Mouse (Mus musculus) layer of hippocampus, adult 9-10 months (tissue): Measurements from ENCODE around the gene Scgb1a1.
"Not testable (repeated sequence)": the region's sequence is repeated elsewhere in the genome, so short reads cannot be mapped to it uniquely, and the experiment has no call there.

Experiments
- DNase-seq: peaks from one replicate; pipeline ENCODE4 v3.0.0; 2022; ENCODE audit warnings: low spot score

The Scgb1a1 gene

GRCm38 (mm10) chr19:9100297-9101061 lies 12.7 kb upstream of the Scgb1a1 start:
- DNase-seq, result no peak

GRCm38 (mm10) chr19:9099751-9100150 lies 12.0 kb upstream of the Scgb1a1 start:
- DNase-seq, result no peak

- no peak for DNase-seq
Measured at GRCm38 (mm10) chr19:9097441-9097840, 9.7 kb upstream of the Scgb1a1 start.

- no peak for DNase-seq
Measured at GRCm38 (mm10) chr19:9095111-9095510, 7.4 kb upstream of the Scgb1a1 start.

- no peak for DNase-seq
Measured at GRCm38 (mm10) chr19:9090709-9091108, 3.0 kb upstream of the Scgb1a1 start.

- DNase-seq, result no peak
Measured at GRCm38 (mm10) chr19:9090191-9090590, 2.4 kb upstream of the Scgb1a1 start.

GRCm38 (mm10) chr19:9083892-9084291 lies 3.9 kb downstream of the Scgb1a1 start:
- not testable (repeated sequence) for DNase-seq

GRCm38 (mm10) chr19:9083010-9083355 lies 4.8 kb downstream of the Scgb1a1 start:
- no peak for DNase-seq

GRCm38 (mm10) chr19:9082191-9083009 lies 5.4 kb downstream of the Scgb1a1 start:
- DNase-seq, result peak; percentile 69

- DNase-seq, result no peak
Measured at GRCm38 (mm10) chr19:9081311-9082190, 6.2 kb downstream of the Scgb1a1 start.

- DNase-seq, result no peak
Measured at GRCm38 (mm10) chr19:9079916-9080315, 7.8 kb downstream of the Scgb1a1 start.

- no peak for DNase-seq
Measured at GRCm38 (mm10) chr19:9076982-9077660, 10.6 kb downstream of the Scgb1a1 start.

- no peak for DNase-seq
Measured at GRCm38 (mm10) chr19:9076035-9076434, 11.7 kb downstream of the Scgb1a1 start.

- no peak for DNase-seq
Measured at GRCm38 (mm10) chr19:9075558-9075957, 12.2 kb downstream of the Scgb1a1 start.

GRCm38 (mm10) chr19:9074424-9074823 lies 13.3 kb downstream of the Scgb1a1 start:
- DNase-seq, result no peak

- no peak for DNase-seq
Measured at GRCm38 (mm10) chr19:9073776-9074411, 13.9 kb downstream of the Scgb1a1 start.

GRCm38 (mm10) chr19:9072157-9072530 lies 15.6 kb downstream of the Scgb1a1 start:
- DNase-seq, result no peak

- DNase-seq, result peak; percentile 17
Measured at GRCm38 (mm10) chr19:9071456-9072156, 16.2 kb downstream of the Scgb1a1 start.

- no peak for DNase-seq
Measured at GRCm38 (mm10) chr19:9070316-9070715, 17.4 kb downstream of the Scgb1a1 start.

- DNase-seq, result peak; percentile 48
Measured at GRCm38 (mm10) chr19:9069687-9070307, 18.0 kb downstream of the Scgb1a1 start.
